Mouse (Mus musculus) spleen, adult 2 months (tissue): ENCODE results near the gene Zkscan6.

ENCODE experiments used
- CTCF ChIP-seq: fragments of 200-500 bp; IDR thresholded peaks from 2 replicates; pipeline ENCODE4 v1.5.1; 2011; ENCODE audit warnings: mild to moderate bottlenecking, inconsistent platforms; ENCODE audit not compliant: insufficient read depth, insufficient read length, insufficient replicate concordance; ENCODE audit errors: extremely low read depth
- POLR2A ChIP-seq: fragments of 200-500 bp; IDR thresholded peaks from 2 replicates; pipeline ENCODE4 v1.6.1; 2011; ENCODE audit warnings: low read depth, low read length, inconsistent platforms

GRCm38 (mm10) chr11:65861476-65861875 lies 54.5 kb downstream of the Zkscan6 start:
- TF ChIP-seq POLR2A (no peak), CTCF (no peak)
